Mouse (Mus musculus) cerebellum, postnatal 36 days (tissue): Measurements from ENCODE around the gene Parp6.

Experiments
- DNase-seq, 2 experiments: peaks; one replicate each; pipeline ENCODE4 v3.0.0; 2021 to 2022; ENCODE audit warnings: mixed read lengths in 2 of 2

The Parp6 gene

DNA sequence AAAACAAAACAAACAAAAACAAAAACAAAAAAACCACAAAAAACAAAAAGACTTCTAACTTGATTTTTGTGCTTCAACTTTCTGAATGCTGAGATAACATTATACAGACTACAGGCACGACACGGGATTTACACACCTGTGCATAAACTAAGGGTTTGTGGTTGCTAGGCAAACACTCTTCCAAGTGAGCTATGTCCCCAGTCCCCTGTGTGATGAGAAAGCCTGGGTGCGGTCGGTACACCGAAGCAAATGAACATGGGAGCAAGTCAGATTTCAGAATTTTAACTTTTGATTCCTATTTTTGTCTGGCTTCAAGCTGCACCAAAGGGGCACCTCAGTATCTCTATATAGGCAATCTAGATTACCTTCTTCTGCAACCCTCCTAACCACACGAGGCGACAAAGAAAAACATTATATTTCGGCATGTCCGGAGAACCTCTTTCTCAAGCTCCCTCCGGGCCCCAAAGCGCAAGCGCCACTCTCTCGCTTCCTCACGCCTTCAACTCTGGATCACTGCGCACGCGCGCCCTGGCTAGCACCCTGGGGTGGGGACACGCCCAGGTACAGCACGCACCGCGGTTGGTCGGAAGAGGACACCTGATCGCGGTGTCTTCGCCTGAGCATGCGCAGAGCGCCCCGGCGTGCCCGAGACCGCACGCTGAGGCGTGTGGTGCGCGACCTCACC lies at the start of gene Parp6:
TSS of gene Parp6 (plus strand) at position 663 of the 685 bp plus-strand sequence.
- peak; percentile 100 for DNase-seq

DNA sequence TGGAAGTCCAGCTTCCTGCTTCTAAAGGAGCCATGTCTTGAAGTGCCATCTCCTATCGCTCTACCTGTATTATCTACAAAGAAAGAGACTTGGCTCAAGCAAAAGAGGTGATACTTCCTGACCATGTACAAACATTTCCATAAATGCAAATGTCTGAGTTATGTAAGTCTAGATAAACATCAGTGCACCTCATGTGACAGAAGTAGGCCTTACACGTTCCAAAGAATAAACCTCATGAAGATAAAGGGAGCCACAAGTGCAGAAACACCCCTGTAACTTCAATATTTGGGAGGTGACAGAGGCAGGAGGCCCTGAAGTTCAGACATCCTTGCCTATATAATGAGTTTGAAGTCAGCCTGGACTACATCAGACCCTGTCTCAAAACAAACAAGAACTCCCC lies 45.2 kb upstream of the Parp6 start:
- no peak for DNase-seq

DNA sequence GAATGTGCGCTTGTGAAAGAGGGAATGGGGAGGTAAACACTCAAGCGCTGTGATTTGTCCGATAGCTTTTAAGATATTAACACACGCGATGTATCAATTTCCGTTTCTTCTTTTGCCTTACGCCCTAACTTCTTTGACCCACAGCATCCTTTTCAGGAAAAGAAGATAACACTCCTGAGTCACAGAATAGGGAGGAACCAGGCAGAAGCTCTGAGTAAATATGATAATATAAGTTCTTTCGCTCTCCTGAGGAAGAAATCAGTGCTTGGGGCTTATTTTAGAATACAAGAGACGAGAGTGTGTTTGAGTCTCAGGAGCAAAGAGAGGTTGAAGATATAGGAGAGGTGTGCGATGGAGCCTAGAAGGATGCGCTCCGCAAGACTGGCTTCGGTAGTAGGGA lies 39.7 kb upstream of the Parp6 start:
- DNase-seq: no peak

DNA sequence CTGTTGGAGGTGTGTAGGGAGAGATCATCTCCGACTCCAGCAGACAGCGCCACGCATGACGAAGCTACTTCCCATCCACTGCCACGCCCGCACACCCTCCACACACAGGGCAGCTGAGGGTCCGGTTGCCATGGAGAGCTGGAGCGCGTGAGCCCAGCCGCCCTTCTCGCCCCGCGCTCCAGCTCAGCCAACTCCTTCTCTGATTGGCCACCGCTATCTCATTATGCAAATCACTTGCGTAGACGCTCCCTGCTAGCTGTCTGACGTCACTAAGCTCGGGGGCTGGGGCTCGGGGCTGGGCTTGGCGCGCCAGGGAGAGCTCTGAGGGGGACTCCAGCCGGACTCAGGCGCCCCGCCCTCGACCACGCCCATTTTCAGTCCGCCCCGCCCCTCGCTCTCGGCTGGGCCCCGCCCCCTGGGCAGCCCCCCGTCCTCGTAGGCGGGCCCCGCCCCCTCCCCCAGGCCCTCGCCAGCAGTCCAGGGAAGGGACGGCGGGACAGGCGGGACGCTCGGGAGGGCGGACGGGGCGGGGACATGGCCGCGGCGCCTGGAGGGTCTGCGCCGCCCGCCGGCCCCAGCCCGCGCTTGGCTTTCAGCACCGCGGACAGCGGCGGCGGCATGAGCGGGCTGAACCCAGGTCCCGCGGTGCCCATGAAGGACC lies 39.1 kb upstream of the Parp6 start, which contains the start of gene Celf6:
TSS of gene Celf6 (plus strand) at position 74 of the 661 bp plus-strand sequence.
- peak; percentile 84 to 87 for DNase-seq

DNA sequence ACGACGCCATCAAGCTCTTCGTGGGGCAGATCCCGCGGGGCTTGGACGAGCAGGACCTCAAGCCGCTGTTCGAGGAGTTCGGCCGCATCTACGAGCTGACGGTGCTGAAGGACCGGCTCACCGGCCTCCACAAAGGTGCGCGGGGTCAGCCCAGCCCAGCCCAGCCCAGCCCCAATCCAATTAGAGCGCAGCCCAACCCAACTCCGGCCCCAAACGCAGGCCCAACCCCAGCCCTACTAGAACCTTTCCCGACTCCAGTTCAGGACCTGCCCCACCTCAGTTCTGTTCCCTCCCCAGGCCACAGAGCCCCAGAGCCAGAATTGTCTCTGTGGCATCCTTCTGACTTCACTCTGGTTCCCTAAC lies 38.6 kb upstream of the Parp6 start:
- no peak for DNase-seq

DNA sequence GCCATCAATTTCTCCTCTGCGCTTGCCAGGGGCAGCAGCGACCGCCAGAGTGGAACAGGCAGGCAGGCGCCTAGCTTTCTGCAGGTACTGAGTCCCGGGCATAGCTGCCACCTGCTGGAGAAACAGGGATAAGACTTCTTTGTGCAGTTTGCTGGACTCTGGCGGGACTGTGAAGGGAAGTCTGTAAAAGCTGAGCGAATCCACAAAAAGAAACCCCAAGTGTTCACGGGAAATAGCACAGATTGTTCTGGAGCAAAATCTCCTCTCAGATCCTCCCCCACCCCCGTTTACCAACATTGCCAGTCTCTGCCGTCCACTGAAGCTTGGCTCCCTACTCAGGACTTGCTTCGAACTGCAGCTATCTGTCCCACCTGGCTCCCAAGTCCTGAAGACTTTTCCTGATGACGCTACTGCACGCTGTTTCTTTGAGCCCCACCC lies 32.2 kb upstream of the Parp6 start:
- peak; percentile 74 to 79 for DNase-seq

DNA sequence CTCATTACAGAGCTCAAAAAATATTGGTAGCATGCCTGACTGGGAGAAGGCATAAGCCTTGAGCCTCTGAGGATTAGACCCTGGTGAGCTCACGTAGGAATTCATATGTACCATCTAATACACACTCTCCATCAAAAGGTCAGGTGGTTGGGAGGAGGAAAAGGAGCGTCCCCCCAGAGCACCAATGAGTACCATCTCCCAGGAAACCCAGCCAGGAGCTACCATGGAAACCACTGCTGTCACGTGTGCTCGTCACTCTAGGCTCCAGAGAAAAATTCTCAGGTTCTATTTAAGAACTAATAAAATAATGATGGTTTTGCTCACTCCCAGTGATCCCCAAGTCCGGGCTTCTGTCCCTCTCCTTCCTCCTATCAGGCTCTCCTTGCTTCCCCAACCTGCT lies 28.8 kb upstream of the Parp6 start:
- DNase-seq: no peak

DNA sequence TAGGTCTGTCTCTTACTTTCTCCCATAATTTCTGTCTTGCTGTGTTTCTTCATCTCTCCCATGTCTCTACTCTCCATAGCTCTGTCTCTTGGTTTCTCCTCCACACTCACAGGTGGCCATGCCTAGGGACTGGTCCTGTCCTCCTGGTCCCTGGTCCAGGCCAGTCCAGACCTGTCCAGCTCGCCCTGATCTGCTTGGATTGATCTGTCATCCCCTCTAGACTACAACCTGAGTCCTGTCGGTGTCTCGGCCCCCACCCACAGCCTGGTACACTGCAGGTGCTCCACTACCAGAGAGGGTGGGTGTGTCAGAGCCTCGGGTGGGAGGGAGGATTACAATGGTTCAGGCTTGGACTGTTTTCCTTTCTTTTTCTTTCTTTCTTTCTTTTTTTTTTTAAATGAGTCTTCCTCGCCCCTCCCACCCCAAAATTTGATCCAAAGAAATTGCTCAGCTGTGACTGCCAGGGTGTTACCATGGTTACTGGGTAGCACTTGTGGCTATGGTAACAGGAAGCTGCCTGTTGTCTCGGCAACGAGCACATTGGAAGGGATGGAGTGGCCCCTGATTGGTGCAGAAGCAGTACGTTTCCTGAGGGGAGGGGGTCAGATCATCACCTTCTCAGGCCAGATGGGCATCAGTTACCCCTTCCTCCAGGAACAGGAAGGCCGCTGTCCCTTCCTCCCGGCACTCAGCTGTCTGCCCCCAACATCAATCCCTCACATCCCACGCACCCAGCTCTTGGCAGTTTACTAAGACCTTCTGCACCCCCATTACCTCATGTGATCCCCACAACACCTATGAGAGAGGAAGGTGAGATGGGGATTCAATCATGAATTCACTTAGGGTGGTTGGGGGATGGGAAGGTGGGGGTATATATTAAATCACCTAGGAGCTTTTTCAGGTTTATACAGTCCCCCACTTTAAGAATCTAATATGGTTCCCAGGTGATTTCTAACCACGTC lies 28.1 kb upstream of the Parp6 start:
- no peak for DNase-seq

DNA sequence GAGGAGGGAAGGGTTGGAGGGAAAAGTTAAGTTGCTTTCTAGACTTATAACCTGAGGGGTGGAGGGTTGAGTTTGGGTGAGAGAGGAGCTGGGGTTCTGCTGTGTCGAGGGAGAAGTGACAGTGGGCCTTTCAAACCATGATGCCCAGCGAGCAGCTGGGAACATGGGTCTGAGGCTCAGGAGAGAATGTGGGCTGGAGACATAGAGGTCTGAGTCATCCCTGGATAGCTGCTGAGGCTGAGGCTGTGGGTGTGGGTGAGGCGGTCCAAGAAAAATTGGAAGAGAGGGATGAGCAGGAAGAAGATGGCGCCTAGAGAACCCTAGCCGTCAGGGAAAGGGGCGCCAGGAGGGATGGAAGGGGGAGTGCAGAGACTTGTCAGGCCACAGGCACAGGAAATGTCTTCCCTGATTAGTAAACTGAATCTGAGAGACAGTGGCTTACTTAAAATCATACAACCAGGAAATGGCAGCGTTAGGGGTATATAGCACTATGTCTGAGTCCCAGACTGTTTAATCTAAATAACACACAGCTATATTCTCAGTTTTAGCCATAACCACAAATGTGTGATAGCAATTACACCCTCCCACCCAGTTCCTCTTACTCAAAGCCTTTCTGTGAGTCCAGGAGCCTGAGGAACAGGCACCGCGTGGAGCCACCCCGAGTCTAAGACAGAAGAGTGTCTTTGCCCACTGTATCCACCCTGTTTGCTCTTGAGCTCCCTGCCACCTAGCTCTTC lies 27.2 kb upstream of the Parp6 start:
- no peak for DNase-seq

DNA sequence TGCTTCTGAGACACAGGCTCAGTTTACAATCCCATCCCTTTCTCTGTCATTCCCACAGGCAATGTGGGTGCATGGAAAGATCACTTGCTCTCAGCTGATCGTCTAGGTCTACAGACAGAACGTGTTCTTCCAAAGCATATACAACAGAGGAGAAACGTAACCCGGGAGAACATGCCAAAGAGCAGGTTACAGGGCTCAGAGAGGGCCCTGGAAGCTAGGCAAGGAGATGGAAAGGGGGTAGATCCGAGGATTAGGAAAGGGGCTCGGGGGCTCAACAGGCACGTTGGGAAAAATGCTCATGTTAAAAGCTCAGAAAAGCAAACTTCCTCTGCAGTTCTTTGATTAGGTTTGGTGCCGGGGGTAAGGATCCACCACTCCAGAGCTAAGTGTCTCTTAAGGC lies 15.4 kb upstream of the Parp6 start:
- DNase-seq: no peak

DNA sequence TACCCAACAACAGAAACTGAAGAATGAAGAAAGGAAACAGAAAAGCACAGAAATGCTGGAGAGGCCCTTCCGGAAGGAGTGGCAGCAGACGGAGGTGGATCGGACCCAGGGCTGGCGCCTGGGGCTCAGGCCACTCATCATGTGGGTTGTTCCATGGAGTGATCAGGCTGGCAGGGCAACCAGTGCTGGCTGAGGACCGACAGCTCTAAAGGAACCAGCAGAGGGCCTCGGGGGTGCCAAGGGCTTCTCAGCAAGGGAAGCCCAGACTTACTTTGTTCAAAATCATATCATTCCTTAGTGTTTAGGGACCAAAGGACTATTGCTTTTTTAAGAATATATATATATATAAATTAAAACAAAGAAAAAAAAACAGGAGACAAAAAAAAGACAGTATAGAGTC lies 11.1 kb upstream of the Parp6 start:
- peak in 1 of 2 experiments; percentile 38 for DNase-seq

DNA sequence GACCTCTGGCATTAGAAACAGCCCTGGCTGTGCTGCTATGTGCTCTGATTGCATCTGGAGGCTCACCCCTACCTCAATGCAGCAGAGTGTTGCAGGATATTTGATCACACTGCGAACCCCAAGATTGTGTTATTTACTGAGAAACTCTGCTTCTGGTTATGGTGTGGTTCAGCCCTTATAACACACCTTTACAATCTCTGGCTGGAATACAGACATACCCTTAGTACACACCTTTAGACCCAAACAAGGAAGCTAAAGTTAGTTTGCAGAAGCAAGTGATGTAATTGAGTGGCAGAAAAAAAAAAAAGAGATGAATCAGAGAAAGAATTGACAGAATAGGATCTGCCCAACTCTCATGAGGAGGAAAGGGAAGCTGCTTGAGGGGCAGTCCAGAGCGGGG lies 6.1 kb upstream of the Parp6 start:
- no peak for DNase-seq

DNA sequence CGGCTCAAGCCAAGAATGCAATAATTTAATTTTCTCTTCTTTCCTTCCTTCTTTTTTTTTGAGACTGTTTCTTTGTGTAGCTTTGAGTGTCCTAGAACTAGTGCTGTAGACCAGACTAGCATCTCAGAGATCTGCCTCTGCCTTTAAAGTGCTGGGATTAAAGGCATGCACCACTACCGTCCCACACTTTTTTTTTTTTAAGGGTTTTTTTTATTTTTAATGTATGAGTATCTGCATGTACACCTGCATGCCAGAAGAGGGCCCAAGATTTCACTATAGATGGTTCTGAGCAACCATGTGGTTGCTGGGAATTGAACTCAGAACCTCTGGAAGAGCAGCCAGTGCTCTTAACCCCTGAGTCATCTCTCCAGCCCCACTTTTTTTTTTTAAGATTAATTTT lies 1.3 kb upstream of the Parp6 start:
- no peak for DNase-seq

DNA sequence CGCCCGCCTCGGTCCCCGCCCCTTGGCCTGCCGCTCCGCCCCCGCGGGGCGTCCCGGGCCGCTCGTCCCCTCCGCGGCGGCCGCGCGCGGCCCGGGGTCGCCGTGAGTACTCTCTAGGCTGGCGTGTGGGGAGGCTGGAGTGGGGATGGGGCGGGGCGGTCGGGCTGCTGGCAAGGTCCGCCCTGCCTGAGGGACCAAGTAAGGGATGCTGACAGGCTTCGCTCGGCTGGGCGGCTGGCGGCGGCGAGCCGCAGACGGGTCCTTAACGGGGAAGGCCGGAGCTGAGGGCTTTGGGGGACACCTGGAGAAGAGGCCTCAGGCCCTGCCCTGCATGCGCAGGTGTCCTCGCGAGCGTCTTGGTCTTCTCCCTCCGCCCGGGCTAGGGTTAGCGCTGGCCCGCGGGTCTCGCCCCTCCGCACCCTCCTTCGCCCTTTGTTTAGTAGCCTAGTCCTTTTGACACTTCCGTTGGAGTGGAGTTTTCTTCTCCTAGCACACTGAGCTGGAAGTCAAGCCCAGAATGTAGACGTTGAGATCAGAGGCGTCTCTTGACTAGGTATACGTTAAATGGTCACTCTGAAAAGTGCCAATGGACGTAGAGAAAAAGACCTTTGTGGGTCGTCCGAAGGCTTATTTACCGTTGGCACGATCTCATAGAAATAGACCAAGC lies 356 bp downstream of the Parp6 start:
- no peak for DNase-seq

DNA sequence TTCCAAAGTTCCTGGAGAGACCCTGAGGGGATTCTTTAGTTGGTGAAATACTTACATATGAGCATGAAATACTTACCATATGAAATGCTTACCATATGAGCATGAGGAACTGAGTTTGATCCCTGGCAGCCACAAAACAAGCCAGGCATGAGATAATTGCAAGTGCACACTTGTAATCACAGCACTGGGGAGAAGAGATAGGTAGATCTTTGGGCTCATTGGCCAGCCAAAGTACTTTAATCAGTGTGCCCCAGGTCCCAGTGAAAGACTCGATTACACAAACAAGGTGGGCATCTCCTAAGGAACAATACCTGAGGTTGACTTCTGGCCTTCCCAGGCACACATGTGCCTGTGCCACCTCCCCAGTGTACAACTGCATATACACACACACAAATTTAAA lies 21.3 kb downstream of the Parp6 start:
- DNase-seq: no peak

DNA sequence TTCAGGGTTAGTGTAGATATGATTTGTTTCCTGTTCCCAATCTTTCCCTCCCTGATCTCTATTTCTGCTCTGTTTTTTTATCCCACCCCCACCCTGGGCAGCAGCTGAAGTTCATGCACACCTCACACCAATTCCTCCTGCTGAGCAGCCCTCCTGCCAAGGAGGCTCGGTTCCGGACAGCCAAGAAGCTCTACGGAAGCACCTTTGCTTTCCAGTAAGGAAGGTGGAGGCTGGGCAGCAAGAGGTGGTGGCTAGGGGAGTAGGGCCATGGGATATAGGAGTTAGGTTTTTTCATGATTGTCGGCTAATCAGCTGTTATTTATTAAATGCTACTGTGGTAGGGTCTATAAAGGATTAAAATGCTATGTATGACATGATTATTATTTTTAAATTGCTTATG lies 22.9 kb downstream of the Parp6 start:
- DNase-seq: no peak

DNA sequence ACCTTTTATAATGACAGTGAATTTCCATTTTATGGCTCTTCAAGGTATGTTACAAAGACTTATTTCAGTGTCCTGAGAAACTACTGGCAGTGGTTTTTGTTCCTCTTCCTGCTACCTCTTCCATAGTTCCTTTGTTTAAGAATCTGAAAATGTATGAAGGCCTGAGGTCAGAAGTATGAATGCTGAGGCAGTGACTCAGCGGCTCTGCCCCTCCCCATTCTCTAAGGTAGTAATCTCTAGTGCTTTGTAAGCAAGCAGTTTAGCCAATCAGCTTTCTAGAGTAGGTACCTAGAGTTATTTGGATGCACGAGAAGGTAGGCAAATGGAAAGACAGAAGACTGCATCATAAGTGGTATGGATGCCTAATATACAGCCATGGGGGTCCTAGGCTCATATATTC lies 24.2 kb downstream of the Parp6 start:
- DNase-seq: no peak

DNA sequence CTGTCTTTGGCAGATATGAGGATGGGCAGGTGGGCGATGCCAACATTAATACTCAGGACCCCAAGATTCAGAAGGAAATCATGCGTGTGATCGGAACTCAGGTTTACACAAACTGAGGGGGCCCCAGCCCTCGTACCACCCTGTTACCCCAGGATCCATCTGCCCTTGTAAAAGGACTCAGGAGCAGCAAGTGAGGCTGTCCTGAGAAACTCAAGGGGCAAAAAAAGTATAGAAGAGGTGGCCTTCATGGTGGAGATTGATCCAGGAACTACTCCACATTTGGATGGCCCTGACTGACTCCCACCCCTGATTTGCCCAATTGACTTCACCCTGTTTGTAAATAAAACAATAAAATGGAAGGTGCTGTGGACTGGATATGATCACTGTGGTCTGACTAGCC lies 32.8 kb downstream of the Parp6 start:
- no peak for DNase-seq

DNA sequence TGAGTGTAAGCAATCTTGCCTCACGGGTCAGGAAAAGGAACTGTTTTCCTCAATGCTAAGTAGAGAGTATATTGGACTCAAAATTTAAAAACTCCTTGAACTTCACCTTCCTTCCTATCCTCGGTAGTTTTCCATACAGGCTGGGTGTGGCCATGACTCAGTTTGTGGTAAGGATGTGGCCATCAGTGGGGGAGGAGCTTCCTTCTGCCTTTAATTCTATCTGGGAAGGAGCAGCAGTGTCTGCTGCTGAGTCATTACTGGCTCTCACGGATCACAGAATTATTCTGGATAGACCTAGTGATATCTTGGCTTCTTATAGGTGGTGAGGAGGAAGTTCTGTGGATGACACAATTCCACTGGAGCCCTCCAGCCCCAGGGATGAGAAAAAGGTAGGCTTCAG lies 36.3 kb downstream of the Parp6 start:
- DNase-seq: no peak

DNA sequence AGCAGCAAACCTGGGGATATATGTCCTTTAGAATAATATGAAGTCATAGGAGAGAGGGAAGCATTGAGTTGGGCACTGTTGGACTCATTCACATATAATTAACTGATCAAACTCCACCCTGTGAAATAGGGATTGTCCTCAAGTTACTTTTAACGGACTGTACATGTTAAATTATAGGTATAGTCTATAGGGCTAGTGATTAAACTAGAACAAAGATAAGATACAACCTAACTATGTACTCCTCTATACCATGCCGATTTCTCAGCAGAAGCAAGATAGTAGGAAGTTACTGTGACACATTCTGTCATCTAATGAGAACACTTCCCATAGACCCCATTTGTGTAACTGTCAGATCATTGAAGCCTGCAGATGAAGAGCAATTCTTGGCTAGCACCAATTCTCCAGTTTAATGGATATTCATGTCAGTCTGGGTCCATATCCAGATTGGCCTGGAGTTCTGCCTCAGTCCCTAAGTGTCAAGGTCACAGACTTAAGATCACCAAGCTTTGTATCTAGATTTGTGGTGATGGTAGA lies 37.4 kb downstream of the Parp6 start:
- no peak for DNase-seq

DNA sequence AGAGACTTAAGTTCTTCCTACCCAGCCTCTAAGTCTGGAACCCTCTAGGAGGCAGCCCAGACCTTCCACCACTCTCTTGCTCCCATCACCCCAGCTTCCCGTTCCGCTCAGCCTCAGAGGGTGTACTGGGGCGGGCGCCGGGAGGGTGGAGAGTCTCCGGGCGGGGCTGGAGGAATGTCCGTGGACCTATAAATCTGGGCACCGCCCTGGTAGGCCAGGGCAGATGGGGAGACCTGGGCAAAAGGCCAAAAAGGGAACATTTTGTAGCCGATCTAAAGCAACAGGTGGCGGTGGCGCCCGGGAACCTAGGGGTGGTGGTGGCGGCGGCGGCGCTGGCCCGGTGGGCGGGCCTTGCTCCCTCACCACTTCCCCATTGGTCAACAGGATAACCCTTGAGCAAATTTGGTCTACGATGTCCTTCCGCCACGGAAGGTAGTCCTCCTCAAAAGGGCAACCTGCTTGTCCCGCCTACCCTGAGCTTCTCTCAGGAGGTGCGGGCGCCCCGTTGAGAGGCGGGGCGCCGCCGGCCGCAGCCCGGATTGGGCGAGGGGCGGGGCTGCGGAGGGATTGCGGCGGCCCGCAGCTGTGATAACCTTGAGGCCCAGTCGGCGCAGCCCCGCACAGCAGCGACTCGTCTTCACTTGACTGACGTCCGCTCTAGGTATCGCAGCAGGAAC lies 39.0 kb downstream of the Parp6 start, which contains the start of gene Pkm:
TSS of gene Pkm (plus strand) at position 411 of the 677 bp plus-strand sequence.
- peak; percentile 97 to 98 for DNase-seq
